Mouse (Mus musculus) erythroblast, adult 5-6 weeks (primary cell): ENCODE results near the gene Hoxd3. TPM values are rescaled to one million over a fixed set of nuclear protein-coding genes. Genes with fewer than 3 reads are reported as not detected.

ENCODE experiments used
- ATAC-seq: replicated peaks from 2 replicates; pipeline ENCODE4 v1.8.0; 2016; ENCODE audit warnings: moderate number of reproducible peaks, mild to moderate bottlenecking, moderate TSS enrichment, inconsistent platforms; ENCODE audit not compliant: poor library complexity, low FRiP score, severe bottlenecking
- total RNA-seq, 2 experiments: library from RNA; stranded (forward) in 1 of 2; stranded (reverse) in 1 of 2; fragments of 150-400 nt in 1 of 2; fragments of 200-764, 138-1000 nt in 1 of 2; gene quantifications; 2 replicates each; pipeline versions ENCODE4 v1.2.3 to v1.2.4; 2015 to 2017; ENCODE audit warnings: low replicate concordance in 2 of 2

Hoxd3 gene
- total RNA-seq, 2 experiments from 2014 or later: not detected

GRCm38 (mm10) chr2:74678891-74679595 is 32.7 kb upstream of the Hoxd3 start, which contains the start of gene Hoxd11:
TSS of gene Hoxd11 (plus strand) at chr2:74679557.
- ATAC-seq: no peak

- ATAC-seq: no peak
These were observed 32.1 kb upstream of the Hoxd3 start for GRCm38 (mm10) chr2:74679596-74679971.

- ATAC-seq: no peak
These were observed 31.7 kb upstream of the Hoxd3 start for GRCm38 (mm10) chr2:74679980-74680379.

GRCm38 (mm10) chr2:74680561-74681398 is 30.9 kb upstream of the Hoxd3 start:
- no peak for ATAC-seq

- no peak for ATAC-seq
These were observed 29.9 kb upstream of the Hoxd3 start for GRCm38 (mm10) chr2:74681594-74682531.

- no peak for ATAC-seq
These were observed 28.9 kb upstream of the Hoxd3 start for GRCm38 (mm10) chr2:74682796-74683195.

- ATAC-seq: no peak
These were observed 28.2 kb upstream of the Hoxd3 start for GRCm38 (mm10) chr2:74683471-74683951.

GRCm38 (mm10) chr2:74684106-74684505 is 27.6 kb upstream of the Hoxd3 start:
- ATAC-seq: no peak

GRCm38 (mm10) chr2:74685059-74685603 is 26.6 kb upstream of the Hoxd3 start:
- no peak for ATAC-seq

- ATAC-seq: no peak
These were observed 25.3 kb upstream of the Hoxd3 start for GRCm38 (mm10) chr2:74686301-74686987.

- ATAC-seq: no peak
These were observed 24.6 kb upstream of the Hoxd3 start for GRCm38 (mm10) chr2:74686988-74687697.

- no peak for ATAC-seq
These were observed 23.8 kb upstream of the Hoxd3 start for GRCm38 (mm10) chr2:74687698-74688555.

- no peak for ATAC-seq
These were observed 22.7 kb upstream of the Hoxd3 start for GRCm38 (mm10) chr2:74688795-74689573.

GRCm38 (mm10) chr2:74689574-74690337 is 22.0 kb upstream of the Hoxd3 start:
- ATAC-seq: no peak

- ATAC-seq: no peak
These were observed 21.4 kb upstream of the Hoxd3 start for GRCm38 (mm10) chr2:74690338-74690716.
